Mouse (Mus musculus): ENCODE measurements around the gene Ptk6. TPM values are rescaled to one million over a fixed set of nuclear protein-coding genes. Genes with fewer than 3 reads are reported as not detected.

Ptk6 gene
- polyA plus RNA-seq, 1 experiment from 2014 or later = not detected

DNA sequence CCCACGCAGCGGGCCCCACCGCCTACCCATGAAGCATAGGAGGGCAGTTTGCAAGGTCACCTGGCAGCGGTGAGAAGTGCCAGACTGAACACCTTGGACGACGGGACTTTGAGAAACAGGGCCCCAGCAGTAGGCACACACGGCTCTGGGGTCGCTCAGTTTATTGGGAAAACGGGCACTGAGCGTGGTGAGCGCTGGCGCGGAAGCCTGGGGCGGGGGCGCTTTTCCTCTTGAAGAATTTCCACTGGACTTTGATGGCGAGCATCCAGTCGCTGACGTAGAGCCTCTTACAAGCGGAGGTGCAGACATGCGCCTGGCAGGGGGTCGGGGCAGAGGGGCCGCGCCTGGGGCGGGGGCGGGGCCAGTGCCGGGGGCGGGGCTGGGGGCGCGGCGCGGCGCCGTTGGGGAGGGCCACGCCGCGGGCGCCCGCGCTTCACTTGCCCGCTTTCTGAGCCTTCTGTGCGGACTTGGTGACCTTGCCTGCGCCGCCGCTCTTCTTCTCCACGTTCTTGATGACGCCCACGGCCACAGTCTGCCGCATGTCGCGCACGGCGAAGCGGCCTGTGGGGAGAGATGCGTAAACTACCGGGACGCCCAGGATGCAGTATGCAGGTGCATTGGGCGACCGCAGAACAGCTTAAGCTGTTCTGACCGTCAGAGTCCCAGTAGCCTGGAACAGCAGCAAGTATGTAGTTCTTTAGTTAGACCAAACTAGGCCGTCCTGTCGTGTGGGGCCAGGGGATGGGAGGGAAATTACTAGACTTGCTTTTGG, 54.9 kb downstream of the Ptk6 start:
- no peak for ATAC-seq (ENCODE audit: low FRiP score)
- peaks cover 18% of the 10 kb centered on the region; the same call in 1 of the 2 replicates for H3K27me3 ChIP-seq (replicated peaks)
- H3K4me2 ChIP-seq = peak overlapping the region; percentile 63
- H3K27ac ChIP-seq (replicated peaks) = 0 out of 2 replicates have a peak overlapping the region, but pooled peaks have one; percentile 51
- H3K36me3 ChIP-seq = peaks cover 33% of the 10 kb centered on the region
- peak overlapping the region; percentile 35 for H3K4me3 ChIP-seq (replicated peaks)
- peak overlapping the region; percentile 34 for H3K9ac ChIP-seq (replicated peaks)
- 2% methylated on average over 49 of the region's 61 CpGs for WGBS
- H3K9me3 ChIP-seq (replicated peaks) = no peaks in the 10 kb centered on the region
- peaks cover 12% of the 10 kb centered on the region for H3K4me1 ChIP-seq

DNA sequence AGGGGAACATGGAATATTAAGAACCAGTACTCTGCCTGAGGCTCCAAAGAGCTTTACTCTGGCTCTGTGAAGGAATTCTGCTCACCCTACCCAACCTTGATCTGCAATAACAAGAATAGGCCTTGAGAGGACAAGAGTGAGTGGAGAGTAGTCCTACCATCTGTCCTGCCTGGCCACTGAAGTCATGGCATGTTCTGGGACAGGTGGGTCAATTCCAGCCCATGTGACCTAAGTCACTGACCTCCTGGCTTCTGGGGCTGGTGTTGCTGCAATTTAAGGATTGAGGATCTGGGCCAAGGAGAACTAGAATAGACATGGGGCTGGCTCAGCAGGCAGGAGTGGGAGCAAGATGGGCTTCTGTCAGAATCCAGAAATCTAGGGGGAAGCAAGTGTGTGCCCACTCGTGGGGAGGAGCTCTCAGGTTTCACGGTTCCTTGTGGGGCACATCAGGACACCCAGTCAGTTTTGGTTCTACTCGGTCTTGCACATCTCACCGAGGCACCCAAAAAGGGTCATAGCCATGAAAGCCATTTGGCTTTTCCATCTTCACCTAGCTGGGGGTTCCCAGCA, 55.5 kb downstream of the Ptk6 start:
- Histone ChIP-seq H3K4me2 (peak overlapping the region; percentile 63), H3K9ac (replicated peaks) (no peak overlapping the region), H3K4me1 (peaks cover 12% of the 10 kb centered on the region), H3K4me3 (replicated peaks) (0 out of 2 replicates have a peak overlapping the region, but pooled peaks have one; percentile 35), H3K9me3 (replicated peaks) (no peaks in the 10 kb centered on the region), H3K36me3 (peaks cover 29% of the 10 kb centered on the region), H3K27me3 (replicated peaks) (0 out of 2 replicates have a peak, but pooled peaks cover 15% of the 10 kb centered on the region), H3K27ac (replicated peaks) (no peak overlapping the region)
- no peak for ATAC-seq (ENCODE audit: low FRiP score)
- 40% methylated on average over 4 of the region's 4 CpGs for WGBS

DNA sequence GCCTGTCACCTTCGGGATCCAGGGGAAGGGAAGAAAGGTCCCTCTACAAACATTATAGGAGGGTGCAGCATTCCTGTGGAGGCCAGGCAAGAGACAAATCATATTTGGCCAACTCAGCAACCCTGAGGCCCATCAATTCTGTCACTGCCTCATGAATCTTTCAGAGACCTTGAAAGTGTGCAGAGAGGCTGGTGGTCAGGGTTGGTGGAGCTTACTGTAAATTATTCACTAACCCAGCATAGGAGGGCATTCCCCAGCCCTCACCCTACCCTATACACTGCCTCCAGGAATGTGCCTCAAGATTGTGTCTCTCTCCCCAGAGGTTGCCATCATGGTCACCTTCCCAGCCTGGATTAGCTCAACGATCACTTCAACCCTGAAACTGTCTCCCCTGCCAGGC, 57.9 kb downstream of the Ptk6 start:
- WGBS = 78% methylated on average over 2 of the region's 2 CpGs
- ATAC-seq (ENCODE audit: low FRiP score) = no peak; the same call in 1 of the 2 replicates

More for the DNA sequence above, 57.9 kb downstream of the Ptk6 start:
- no peak overlapping the region for H3K4me3 ChIP-seq (replicated peaks)
- peaks cover 12% of the 10 kb centered on the region for H3K4me1 ChIP-seq
- peaks cover 12% of the 10 kb centered on the region for H3K27me3 ChIP-seq (replicated peaks)
- H3K4me2 ChIP-seq = no peak overlapping the region
- peaks cover 19% of the 10 kb centered on the region for H3K36me3 ChIP-seq
- no peak overlapping the region for H3K27ac ChIP-seq (replicated peaks)
- no peaks in the 10 kb centered on the region for H3K9me3 ChIP-seq (replicated peaks)
- H3K9ac ChIP-seq (replicated peaks) = no peak overlapping the region

Other genes starting within 250 kb of the Ptk6 start
- 89.0 and 91.1 TPM in 2 replicates for gene Nkain4, start 248.1 kb downstream of the Ptk6 start, polyA plus RNA-seq (2015; fragmentation: Nextera tagmentation; extraction: Ambion mirVana)
- gene Arfgap1, start 235.6 kb downstream of the Ptk6 start, polyA plus RNA-seq (2015; fragmentation: Nextera tagmentation; extraction: Ambion mirVana) = 114 and 124 TPM in 2 replicates
- 0.14 and 0.67 TPM in 2 replicates for gene Col20a1, start 216.3 kb downstream of the Ptk6 start, polyA plus RNA-seq (2015; fragmentation: Nextera tagmentation; extraction: Ambion mirVana)
- 38.9 and 47.4 TPM in 2 replicates for gene Chrna4, start 159.2 kb downstream of the Ptk6 start, polyA plus RNA-seq (2015; fragmentation: Nextera tagmentation; extraction: Ambion mirVana)
- 36.9 and 45.8 TPM in 2 replicates for gene Kcnq2, start 67.5 kb downstream of the Ptk6 start, polyA plus RNA-seq (2015; fragmentation: Nextera tagmentation; extraction: Ambion mirVana)
- 15.4 and 16.8 TPM in 2 replicates for gene Eef1a2, start 45.8 kb downstream of the Ptk6 start, polyA plus RNA-seq (2015; fragmentation: Nextera tagmentation; extraction: Ambion mirVana)
- gene Ppdpf, start 15.5 kb downstream of the Ptk6 start, polyA plus RNA-seq (2015; fragmentation: Nextera tagmentation; extraction: Ambion mirVana) = 361 and 401 TPM in 2 replicates
- 0.17 and 0.36 TPM in 2 replicates for gene Srms, start 10.4 kb upstream of the Ptk6 start, polyA plus RNA-seq (2015; fragmentation: Nextera tagmentation; extraction: Ambion mirVana)
- gene Fndc11, start 17.2 kb upstream of the Ptk6 start, polyA plus RNA-seq (2015; fragmentation: Nextera tagmentation; extraction: Ambion mirVana) = 0.20 and 0.22 TPM in 2 replicates
- 0.37 and 0.91 TPM in 2 replicates for gene Helz2, start 39.2 kb upstream of the Ptk6 start, polyA plus RNA-seq (2015; fragmentation: Nextera tagmentation; extraction: Ambion mirVana)
- 13.9 and 14.6 TPM in 2 replicates for gene Gmeb2, start 85.2 kb upstream of the Ptk6 start, polyA plus RNA-seq (2015; fragmentation: Nextera tagmentation; extraction: Ambion mirVana)
- 1,381 and 1,726 TPM in 2 replicates for gene Stmn3, start 111.7 kb upstream of the Ptk6 start, polyA plus RNA-seq (2015; fragmentation: Nextera tagmentation; extraction: Ambion mirVana)
- 37.3 and 39.4 TPM in 2 replicates for gene Rtel1, start 117.0 kb upstream of the Ptk6 start, polyA plus RNA-seq (2015; fragmentation: Nextera tagmentation; extraction: Ambion mirVana)
- 71.1 and 81.9 TPM in 2 replicates for gene Zgpat, start 162.1 kb upstream of the Ptk6 start, polyA plus RNA-seq (2015; fragmentation: Nextera tagmentation; extraction: Ambion mirVana)
- 83.5 and 83.7 TPM in 2 replicates for gene Arfrp1, start 162.6 kb upstream of the Ptk6 start, polyA plus RNA-seq (2015; fragmentation: Nextera tagmentation; extraction: Ambion mirVana)
- gene Lime1, start 177.3 kb upstream of the Ptk6 start, polyA plus RNA-seq (2015; fragmentation: Nextera tagmentation; extraction: Ambion mirVana) = 44.8 and 52.5 TPM in 2 replicates